Mouse (Mus musculus): Measurements from ENCODE around the gene Atl2.

Atl2 gene

GRCm38 (mm10) chr17:79894971-79895882 is 696 bp downstream of the Atl2 start:
- DNase-seq: peak; percentile 54 to 64

GRCm38 (mm10) chr17:79894054-79894453 is 1.9 kb downstream of the Atl2 start:
- DNase-seq: no peak

GRCm38 (mm10) chr17:79891944-79892343 is 4.0 kb downstream of the Atl2 start:
- no peak for DNase-seq

DNA sequence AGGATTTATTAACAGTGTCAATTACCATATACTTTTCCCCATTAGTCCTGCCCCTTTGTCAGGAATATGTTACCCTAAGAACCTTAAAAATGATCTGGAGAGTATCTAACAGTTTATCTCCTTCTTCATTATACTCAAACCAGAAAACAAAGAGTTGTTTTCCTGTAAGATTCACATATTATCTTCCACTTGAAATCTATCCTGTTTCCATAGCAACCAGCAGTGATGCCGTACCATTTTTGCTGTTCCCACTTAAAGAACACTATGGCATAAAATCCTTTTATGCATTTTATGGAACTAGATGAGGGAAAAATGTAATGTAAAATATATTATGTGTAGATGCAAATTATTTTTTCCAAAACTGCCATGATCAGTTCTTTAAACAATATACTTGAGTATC is 8.0 kb downstream of the Atl2 start:
- no peak for DNase-seq

DNA sequence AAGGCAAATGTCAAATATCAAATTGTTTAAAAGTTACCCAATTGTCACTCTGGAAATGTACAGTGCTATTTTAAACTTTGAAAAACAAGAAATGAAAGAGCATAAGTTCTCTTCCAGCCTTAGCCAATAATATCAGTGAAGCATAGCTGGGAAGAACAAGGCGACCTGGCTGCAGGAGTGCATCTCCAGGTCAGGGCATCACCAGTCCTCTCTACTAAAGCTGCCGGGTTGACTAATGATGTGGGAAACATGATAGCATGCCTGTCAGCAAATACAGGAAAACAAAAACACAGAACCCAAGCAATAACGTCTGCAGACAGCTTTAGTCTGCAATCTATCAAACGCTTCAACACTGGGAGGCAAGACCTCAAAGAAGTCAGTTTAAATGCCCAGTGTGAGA is 12.7 kb downstream of the Atl2 start:
- DNase-seq: no peak

DNA sequence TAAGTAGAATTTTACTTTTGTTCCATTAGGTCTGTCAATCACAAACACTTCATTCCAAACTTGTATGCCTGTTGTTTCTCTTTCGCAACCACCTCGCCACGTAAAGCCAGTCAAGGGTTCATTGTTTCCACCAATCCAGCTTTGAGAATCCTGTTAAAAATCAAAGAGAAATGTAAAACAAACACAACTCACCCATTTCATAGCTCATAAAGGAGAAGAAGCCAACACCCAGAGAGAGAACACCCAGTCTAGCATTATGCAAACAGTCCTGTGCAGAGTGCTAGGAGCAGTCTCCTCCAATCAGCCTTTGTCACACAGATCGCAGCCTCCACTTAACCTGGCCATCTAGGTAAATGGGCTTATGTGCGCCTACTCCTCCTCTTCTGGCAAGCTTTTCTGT is 30.9 kb downstream of the Atl2 start:
- DNase-seq: no peak

DNA sequence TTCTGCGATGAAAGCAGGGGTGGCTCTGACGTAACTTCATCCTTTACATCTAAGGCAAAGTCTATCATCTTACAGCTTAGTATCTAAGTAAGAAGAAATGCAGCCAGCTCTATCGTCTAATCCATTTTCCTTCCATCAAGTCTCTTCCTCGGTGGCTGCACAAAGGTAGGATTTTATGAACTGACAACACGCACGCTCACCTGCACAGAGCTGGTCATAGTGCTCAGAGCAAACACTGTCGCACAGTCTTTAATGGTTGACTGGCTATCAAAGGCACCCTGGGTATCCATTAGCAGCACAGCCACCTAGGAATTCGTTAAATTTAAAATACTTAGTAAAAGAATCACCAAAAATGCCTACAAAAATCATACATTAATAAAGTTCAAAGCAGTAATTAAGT is 31.4 kb downstream of the Atl2 start:
- no peak for DNase-seq

GRCm38 (mm10) chr17:79862038-79862437 is 33.9 kb downstream of the Atl2 start:
- DNase-seq: peak in 1 of 2 experiments; percentile 51

DNA sequence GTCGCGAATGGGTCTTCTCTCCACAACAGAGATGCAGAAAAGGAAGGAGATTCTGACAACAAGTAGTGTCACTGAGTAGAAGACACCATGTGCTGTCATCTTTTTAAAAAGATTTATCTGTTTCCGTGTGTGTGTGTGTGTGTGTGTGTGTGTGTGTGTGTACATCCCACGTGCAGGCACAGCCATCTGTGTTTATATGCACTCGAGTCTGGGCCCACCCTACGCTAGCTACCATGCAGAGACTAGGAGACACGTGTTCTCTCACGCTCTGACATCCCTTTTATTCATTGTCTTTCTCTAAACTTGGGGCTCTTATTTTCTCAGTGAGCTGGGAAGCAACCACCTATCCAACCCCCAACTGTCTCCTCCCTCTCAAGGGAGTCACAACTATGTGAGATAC is 40.4 kb downstream of the Atl2 start:
- DNase-seq: no peak

- no peak for DNase-seq
These were observed 47.5 kb downstream of the Atl2 start for GRCm38 (mm10) chr17:79848385-79848784.

DNA sequence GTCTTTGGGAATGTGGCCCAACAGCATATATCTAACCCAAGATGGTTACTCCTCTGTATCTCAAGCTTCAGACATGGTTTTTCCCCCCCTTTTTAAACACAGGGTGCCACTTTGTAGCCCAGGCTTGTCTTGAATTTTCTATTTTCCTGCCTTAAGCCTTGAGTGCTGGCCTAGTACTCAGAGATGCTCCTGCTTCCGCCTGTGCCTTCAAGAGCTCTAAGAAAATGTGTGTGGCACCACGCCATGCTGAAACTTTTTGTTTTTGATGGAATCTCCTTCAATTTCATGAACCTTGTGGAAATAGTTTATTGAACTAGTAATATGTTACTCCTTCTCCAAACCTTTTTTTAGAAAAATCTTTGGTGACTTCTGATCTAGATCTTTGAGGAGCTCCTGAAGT is 49.7 kb downstream of the Atl2 start:
- no peak for DNase-seq

- no peak for DNase-seq
These were observed 50.2 kb downstream of the Atl2 start for GRCm38 (mm10) chr17:79845695-79846094.

- DNase-seq: peak; percentile 60 to 67
These were observed 55.4 kb downstream of the Atl2 start for GRCm38 (mm10) chr17:79840254-79841238.

GRCm38 (mm10) chr17:79836978-79837377 is 58.9 kb downstream of the Atl2 start:
- DNase-seq: no peak

GRCm38 (mm10) chr17:79835714-79836373 is 60.1 kb downstream of the Atl2 start:
- DNase-seq: no peak

DNA sequence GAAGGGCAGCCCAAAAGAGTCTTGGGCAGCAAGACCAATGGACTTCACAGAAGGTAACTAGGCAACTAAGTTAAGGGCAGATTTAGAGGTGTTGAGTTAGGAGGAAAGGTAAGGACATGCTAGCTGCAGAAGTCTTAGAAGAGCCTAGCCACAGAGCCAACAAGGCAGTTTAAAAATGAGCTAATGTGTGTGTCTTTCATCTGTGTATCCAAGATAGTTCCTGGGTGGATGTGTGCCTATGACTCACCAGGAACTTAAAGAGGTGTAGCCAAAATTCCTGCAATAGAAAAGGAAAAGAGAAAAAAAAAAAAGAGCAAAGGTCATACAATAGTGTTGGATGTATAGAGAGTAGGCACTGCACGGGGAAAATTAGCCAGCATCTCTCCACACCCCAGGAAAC is 63.6 kb downstream of the Atl2 start:
- DNase-seq: no peak

GRCm38 (mm10) chr17:79826482-79827034 is 69.4 kb downstream of the Atl2 start:
- DNase-seq: no peak

DNA sequence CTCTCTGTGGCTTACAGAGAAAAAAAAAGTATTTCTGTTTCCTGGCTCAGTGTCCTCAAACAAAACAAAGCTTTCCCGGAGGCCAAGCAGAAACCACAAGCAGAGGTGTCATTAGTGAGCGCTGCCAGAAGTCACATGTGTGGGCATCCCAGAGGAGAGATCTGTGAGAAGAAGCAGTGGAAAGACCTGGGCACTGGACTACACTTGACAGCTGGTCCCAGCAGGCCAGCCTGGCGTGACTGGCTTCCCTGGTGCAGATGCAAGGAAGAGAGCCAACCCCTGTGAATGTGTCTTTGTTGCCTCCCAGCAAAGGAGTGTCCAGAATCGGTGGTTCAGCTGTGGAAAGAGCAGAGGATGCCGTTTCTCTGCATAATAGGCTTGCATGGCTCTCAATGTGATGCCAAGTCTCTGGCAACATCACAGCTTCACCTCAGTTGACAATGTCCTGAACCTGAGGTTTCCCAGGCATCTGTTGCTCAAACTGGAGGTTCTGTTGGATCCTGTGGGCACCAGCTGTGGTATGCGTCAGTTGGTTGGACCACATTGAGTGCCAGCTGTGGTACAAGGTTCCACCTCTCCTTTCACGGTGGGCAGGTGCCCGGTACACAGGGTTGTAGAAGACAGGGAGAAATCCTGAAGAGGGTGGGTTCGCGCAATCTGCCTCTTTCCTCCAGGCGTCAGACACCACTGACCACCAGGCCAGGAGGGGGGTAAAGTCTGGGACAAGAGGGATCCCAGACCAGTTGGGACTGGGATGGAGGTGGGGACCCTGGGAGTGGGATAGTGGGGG is 70.5 kb downstream of the Atl2 start:
- no peak for DNase-seq

GRCm38 (mm10) chr17:79824406-79824805 is 71.5 kb downstream of the Atl2 start:
- no peak for DNase-seq

DNA sequence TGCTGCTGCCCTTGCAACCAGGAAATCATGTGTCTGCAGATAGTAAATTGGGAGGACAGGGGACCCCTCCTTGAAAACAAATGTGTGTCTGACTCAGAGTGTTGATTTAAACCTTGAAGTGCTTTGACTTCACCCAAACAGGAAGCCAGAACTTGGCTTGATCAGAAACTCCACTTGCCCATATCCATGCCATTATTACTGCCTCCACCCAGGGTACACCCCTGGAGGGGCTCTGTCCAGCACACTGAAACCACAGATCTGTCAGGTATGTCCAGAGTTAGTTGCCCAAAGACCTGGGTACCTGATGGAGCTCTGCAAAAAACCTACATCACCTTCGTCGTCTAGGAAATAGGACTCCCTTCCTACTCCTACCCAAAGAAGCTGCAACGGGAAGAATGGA is 77.0 kb downstream of the Atl2 start:
- DNase-seq: no peak

- no peak for DNase-seq
These were observed 77.9 kb downstream of the Atl2 start for GRCm38 (mm10) chr17:79817995-79818394.

DNA sequence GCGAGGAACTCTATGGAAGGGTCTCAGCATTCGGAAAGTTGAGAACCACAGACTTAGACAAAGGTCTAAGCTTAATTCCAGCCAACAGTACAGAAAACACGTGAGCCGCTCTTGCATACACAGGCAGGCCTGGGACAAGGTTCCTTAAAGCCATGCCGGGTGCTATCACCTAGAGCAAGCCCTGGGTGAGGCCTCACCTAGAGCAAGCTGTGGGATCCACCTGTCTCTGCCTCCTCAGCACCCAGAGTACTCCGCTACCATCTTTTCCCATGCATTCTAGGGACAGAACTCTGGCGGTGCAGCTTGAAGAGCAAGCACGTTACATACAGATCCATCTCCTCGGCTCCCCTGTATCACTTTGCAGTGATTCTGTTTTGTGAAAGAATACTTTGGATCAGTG is 78.4 kb downstream of the Atl2 start:
- no peak for DNase-seq
